Mouse (Mus musculus) heart, embryonic 15.5 days (tissue): ENCODE results near the gene Sned1. TPM values are rescaled to one million over a fixed set of nuclear protein-coding genes. Genes with fewer than 3 reads are reported as not detected.
"Not testable (repeated sequence)": the region's sequence is repeated elsewhere in the genome, so short reads cannot be mapped to it uniquely, and the experiment has no call there.

ENCODE experiments used
- ATAC-seq: fragments of 200-750 bp; cut with Nextera tagmentation; replicated peaks from 2 replicates; pipeline ENCODE4 v1.8.0; 2017; ENCODE audit warnings: low read depth, moderate TSS enrichment; ENCODE audit not compliant: insufficient number of reproducible peaks, insufficient read depth, low FRiP score
- H3K27ac ChIP-seq: fragments of 300-500 bp; sonication (generic); 2 replicates; pipeline ENCODE4 v1.5.1; 2015; ENCODE audit warnings: mild to moderate bottlenecking, inconsistent platforms
- H3K27me3 ChIP-seq: fragments of 300-500 bp; sonication (generic); 2 replicates; pipeline ENCODE4 v1.6.1; 2015; ENCODE audit warnings: inconsistent platforms
- H3K36me3 ChIP-seq: fragments of 300-500 bp; sonication (generic); 2 replicates; pipeline ENCODE4 v1.6.1; 2015; ENCODE audit warnings: mild to moderate bottlenecking, inconsistent platforms
- H3K4me1 ChIP-seq: fragments of 300-500 bp; sonication (generic); replicated peaks from 2 replicates; pipeline ENCODE4 v1.6.1; 2015; ENCODE audit warnings: inconsistent platforms
- H3K4me2 ChIP-seq: fragments of 300-500 bp; sonication (generic); 2 replicates; pipeline ENCODE4 v1.6.1; 2015; ENCODE audit warnings: inconsistent platforms, mild to moderate bottlenecking, moderate library complexity
- H3K4me3 ChIP-seq: fragments of 300-500 bp; sonication (generic); 2 replicates; pipeline ENCODE4 v1.5.1; 2015; ENCODE audit warnings: mild to moderate bottlenecking, inconsistent platforms
- H3K9ac ChIP-seq: fragments of 300-500 bp; sonication (generic); 2 replicates; pipeline ENCODE4 v1.6.1; 2015; ENCODE audit warnings: mild to moderate bottlenecking, inconsistent platforms
- H3K9me3 ChIP-seq: fragments of 300-500 bp; sonication (generic); replicated peaks from 2 replicates; pipeline ENCODE4 v1.6.1; 2016; ENCODE audit warnings: inconsistent platforms
- WGBS: fragments of 180-500 bp; shearing (Covaris S2); methylation state at CpG from one replicate; pipeline ENCODE4 v1.1.7; 2015; ENCODE audit warnings: mixed read lengths; 5-methylcytosine and 5-hydroxymethylcytosine counted together
- polyA plus RNA-seq: library from polyadenylated mRNA; unstranded; fragments of >200 nt; fragmentation: Nextera tagmentation; extraction: Ambion mirVana; gene quantifications from 2 replicates; pipeline ENCODE4 v1.2.1, GENCODE M21; 2015

Gene Sned1
- polyA plus RNA-seq, 1 experiment from 2014 or later = 3.0 TPM

DNA sequence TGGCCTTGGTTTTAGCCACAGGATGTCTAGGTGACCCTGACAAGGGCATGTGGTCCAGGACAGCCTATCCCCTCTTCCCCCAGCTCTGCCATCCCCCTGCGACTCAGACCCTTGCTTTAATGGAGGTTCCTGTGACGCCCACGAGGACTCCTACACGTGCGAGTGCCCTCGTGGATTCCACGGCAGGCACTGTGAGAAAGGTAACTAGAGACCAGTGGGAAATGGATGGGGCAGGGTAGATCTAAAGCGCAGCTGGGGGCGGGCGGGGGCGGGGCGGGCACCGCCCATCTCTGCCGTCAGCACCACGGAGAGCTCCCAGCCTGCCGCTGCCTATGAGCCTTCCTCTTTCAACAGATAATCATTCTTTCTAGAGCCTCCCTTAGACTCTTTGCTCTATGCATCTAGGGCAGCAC lies 36.8 kb downstream of the Sned1 start:
- H3K4me1 ChIP-seq = no peaks in the 10 kb centered on the region
- no peak overlapping the region for H3K9ac ChIP-seq
- H3K36me3 ChIP-seq = no peaks in the 10 kb centered on the region
- H3K27me3 ChIP-seq = peaks cover 3% of the 10 kb centered on the region; the same call in 1 of the 2 replicates
- no peak overlapping the region for H3K27ac ChIP-seq
- no peak overlapping the region for H3K4me3 ChIP-seq
- H3K9me3 ChIP-seq = no peaks in the 10 kb centered on the region
- H3K4me2 ChIP-seq = no peak overlapping the region
- no peak for ATAC-seq
- 4% methylated on average over 16 of the region's 16 CpGs for WGBS

DNA sequence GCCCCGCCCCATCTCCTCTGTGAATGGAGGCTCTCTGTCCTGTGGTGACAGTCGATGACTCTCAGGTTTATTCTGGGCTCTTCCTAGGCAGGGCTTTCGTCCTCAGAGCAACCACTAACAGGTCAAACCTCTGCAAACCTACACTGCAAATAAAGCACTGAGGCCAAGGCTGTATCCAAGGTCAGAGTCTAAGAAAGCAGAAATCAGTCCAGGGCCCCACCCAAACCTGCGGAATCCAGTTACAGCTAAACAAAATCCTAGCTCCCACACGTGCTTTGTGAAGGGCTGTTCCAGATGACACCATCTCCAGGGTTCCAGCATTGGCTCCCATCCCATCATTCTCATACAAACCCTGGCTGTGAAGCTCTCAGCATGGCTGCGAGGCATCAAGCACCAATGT lies 39.9 kb downstream of the Sned1 start:
- H3K27me3 ChIP-seq = peaks cover 3% of the 10 kb centered on the region; the same call in 1 of the 2 replicates
- 74% methylated on average over 6 of the region's 6 CpGs for WGBS
- H3K4me3 ChIP-seq = no peak overlapping the region
- no peak overlapping the region for H3K4me2 ChIP-seq
- H3K36me3 ChIP-seq = no peaks in the 10 kb centered on the region
- no peak for ATAC-seq
- H3K4me1 ChIP-seq = no peaks in the 10 kb centered on the region
- no peak overlapping the region for H3K9ac ChIP-seq
- no peaks in the 10 kb centered on the region for H3K9me3 ChIP-seq
- no peak overlapping the region for H3K27ac ChIP-seq

DNA sequence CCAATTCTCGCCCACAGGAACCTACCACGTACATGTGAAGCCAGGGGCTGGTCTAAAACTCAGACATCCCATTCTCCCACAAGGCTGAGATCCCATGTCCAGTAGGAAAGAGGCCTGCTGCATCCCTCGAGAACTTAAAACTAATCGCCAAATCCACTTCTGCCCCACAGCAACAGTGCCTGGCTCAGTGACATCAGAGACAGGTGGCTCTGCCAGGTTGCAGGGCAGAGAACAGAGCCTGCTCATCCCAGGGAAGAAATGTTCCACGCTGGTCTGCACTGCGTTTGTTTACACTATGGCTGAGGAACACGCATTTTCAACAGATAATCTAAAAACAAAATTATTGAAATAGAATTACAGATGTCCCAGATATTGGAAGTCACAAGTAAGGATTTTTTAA lies 41.4 kb downstream of the Sned1 start:
- Histone ChIP-seq H3K4me1 (no peaks in the 10 kb centered on the region), H3K4me2 (no peak overlapping the region), H3K9ac (no peak overlapping the region), H3K36me3 (no peaks in the 10 kb centered on the region), H3K9me3 (no peaks in the 10 kb centered on the region), H3K27ac (no peak overlapping the region), H3K4me3 (no peak overlapping the region), H3K27me3 (peaks cover 3% of the 10 kb centered on the region; the same call in 1 of the 2 replicates)
- ATAC-seq = no peak
- 74% methylated on average over 7 of the region's 7 CpGs for WGBS

- H3K4me1 ChIP-seq = no peaks in the 10 kb centered on the region
- no peaks in the 10 kb centered on the region for H3K27me3 ChIP-seq
- no peaks in the 10 kb centered on the region for H3K9me3 ChIP-seq
- ATAC-seq = no peak
- WGBS = 45% methylated on average over 3 of the region's 3 CpGs
- no peaks in the 10 kb centered on the region for H3K36me3 ChIP-seq
- H3K4me3 ChIP-seq = no peak overlapping the region
- H3K9ac ChIP-seq = no peak overlapping the region
- H3K4me2 ChIP-seq = no peak overlapping the region
- no peak overlapping the region for H3K27ac ChIP-seq
Measured at GRCm38 (mm10) chr1:93289678-93290214, 54.1 kb downstream of the Sned1 start.

- no peak for ATAC-seq
- Histone ChIP-seq H3K4me2 (no peak overlapping the region), H3K27ac (no peak overlapping the region), H3K9me3 (no peaks in the 10 kb centered on the region), H3K4me3 (no peak overlapping the region), H3K27me3 (no peaks in the 10 kb centered on the region), H3K9ac (no peak overlapping the region), H3K4me1 (no peaks in the 10 kb centered on the region), H3K36me3 (peaks cover under 1% of the 10 kb centered on the region; the same call in 1 of the 2 replicates)
- 72% methylated on average over 4 of the region's 4 CpGs for WGBS
Measured at GRCm38 (mm10) chr1:93290956-93291355, 55.3 kb downstream of the Sned1 start.

GRCm38 (mm10) chr1:93291591-93291990 lies 56.0 kb downstream of the Sned1 start:
- 85% methylated on average over 1 of the region's 1 CpGs for WGBS
- Histone ChIP-seq H3K4me3 (no peak overlapping the region), H3K9ac (no peak overlapping the region), H3K36me3 (peaks cover 7% of the 10 kb centered on the region; the same call in 1 of the 2 replicates), H3K4me2 (no peak overlapping the region), H3K9me3 (no peaks in the 10 kb centered on the region), H3K27ac (no peak overlapping the region), H3K27me3 (no peaks in the 10 kb centered on the region), H3K4me1 (no peaks in the 10 kb centered on the region)
- no peak for ATAC-seq

DNA sequence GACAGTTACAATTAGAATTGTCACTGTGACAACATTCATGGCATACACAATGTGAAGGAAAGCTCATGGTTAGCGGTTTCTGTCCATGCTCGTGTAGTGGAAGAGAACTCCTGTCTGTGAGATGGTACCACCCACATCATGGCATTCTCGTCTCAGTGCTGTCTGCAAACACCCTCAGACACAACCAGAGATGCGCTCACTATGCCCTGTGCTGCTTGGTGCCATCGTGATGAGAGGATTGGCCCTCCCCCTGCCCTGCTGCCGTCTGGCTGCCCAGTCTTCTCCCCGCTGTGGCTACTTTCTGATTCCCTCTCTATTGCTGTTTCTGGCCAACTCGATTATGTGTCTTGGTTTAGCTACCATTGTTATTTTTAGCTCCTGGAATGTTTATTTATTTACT lies 56.4 kb downstream of the Sned1 start:
- no peak overlapping the region for H3K4me2 ChIP-seq
- no peaks in the 10 kb centered on the region for H3K9me3 ChIP-seq
- H3K27me3 ChIP-seq = no peaks in the 10 kb centered on the region
- no peak overlapping the region for H3K4me3 ChIP-seq
- H3K27ac ChIP-seq = no peak overlapping the region
- 77% methylated on average over 8 of the region's 8 CpGs for WGBS
- no peak for ATAC-seq
- H3K9ac ChIP-seq = no peak overlapping the region
- H3K36me3 ChIP-seq = peaks cover 10% of the 10 kb centered on the region; the same call in 1 of the 2 replicates
- no peaks in the 10 kb centered on the region for H3K4me1 ChIP-seq

DNA sequence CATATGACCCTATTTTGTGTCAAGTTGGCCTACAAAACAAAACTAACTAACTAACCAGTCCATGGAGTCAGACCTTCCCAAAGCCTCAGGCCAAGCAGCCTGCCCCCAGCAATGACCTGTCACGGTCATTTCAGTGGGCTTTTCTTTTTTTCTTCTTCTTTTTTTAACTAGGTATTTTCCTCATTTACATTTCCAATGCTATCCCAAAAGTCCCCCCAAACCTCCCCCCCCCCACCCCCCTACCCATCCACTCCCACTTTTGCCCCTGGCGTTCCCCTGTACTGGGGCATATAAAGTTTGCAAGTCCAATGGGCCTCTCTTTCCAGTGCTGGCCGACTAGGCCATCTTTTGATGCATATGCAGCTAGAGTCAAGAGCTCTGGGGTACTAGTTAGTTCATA lies 58.9 kb downstream of the Sned1 start:
- H3K27me3 ChIP-seq, H3K4me1 ChIP-seq, H3K9ac ChIP-seq, H3K9me3 ChIP-seq, H3K4me2 ChIP-seq, H3K4me3 ChIP-seq, H3K27ac ChIP-seq, ATAC-seq: not testable (repeated sequence)
- WGBS = 89% methylated on average over 3 of the region's 3 CpGs
- H3K36me3 ChIP-seq = peaks cover 22% of the 10 kb centered on the region; the same call in 1 of the 2 replicates

- WGBS = 92% methylated on average over 4 of the region's 4 CpGs
- Histone ChIP-seq H3K27me3 (no peaks in the 10 kb centered on the region), H3K4me3 (no peak overlapping the region), H3K27ac (no peak overlapping the region), H3K36me3 (peaks cover 50% of the 10 kb centered on the region), H3K4me2 (no peak overlapping the region), H3K9me3 (no peaks in the 10 kb centered on the region), H3K4me1 (peaks cover 3% of the 10 kb centered on the region), H3K9ac (no peak overlapping the region)
- ATAC-seq = no peak
Measured at GRCm38 (mm10) chr1:93299791-93300190, 64.2 kb downstream of the Sned1 start.

DNA sequence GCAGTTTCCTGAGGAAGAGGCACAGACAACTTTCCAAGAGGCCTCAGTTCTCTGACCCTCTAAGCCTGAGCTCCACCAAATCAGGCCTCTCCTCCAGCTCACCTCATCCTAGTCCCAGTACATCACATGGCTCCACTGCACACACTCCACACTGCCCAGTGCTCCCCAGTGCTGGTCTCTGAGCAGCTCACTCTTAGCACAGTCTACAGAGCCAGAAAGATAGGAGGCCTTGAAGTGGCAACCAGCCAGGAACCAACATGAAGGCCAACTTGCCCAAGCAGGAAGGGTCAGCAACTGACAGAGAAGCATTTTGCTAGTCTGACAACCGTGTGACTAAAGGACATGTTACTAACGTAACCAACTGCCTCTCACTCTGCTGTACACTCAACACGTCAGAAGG lies 64.9 kb downstream of the Sned1 start:
- peaks cover 50% of the 10 kb centered on the region for H3K36me3 ChIP-seq
- no peak overlapping the region for H3K4me2 ChIP-seq
- 63% methylated on average over 3 of the region's 3 CpGs for WGBS
- H3K4me1 ChIP-seq = peaks cover 7% of the 10 kb centered on the region
- peak; percentile 45; the same call in 1 of the 2 replicates for ATAC-seq
- no peaks in the 10 kb centered on the region for H3K9me3 ChIP-seq
- H3K27ac ChIP-seq = no peak overlapping the region
- H3K4me3 ChIP-seq = no peak overlapping the region
- H3K9ac ChIP-seq = no peak overlapping the region
- no peaks in the 10 kb centered on the region for H3K27me3 ChIP-seq

DNA sequence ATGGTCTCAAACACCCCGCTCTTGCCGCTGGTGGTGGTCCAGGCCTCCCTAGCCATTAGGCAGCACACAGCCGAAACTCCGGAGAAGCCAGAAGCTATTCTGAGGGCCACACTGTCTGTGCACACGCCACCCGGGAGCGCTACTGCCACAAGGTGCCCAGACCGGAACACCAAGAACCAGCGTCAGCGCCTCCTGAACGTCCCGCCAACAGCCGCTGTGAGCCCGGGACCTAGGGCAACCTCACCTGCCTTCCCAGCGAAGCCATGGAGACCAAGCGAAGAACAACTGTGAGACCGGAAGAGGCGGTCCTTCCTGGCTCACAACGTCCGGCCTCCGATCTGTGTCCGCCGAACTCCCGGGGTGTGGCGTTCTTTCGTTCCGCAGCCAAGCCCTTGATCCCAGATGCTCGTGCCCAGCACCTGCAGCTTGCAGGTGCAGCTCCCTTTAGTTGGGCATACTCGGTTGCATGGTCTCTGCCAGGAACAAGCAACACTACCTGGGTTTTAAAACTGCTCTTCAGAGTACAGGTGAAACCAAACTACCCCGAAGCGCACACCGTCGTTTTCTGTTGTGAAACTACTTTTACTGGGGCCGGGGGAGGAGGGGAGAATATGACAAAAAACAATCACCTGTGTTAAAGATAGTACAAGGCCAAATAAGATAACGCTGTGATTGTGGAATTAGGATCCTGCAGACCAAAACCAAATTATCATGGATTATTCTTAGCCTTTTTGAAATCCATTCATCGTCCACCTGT lies 70.1 kb downstream of the Sned1 start, which contains the start of gene Mterf4:
Mterf4 (minus strand) TSS at position 335 of the 757 bp plus-strand sequence.
- Histone ChIP-seq H3K4me3 (peak within 1 kb of the TSS; percentile 78), H3K4me2 (peak within 1 kb of the TSS; percentile 75), H3K9me3 (no peaks in the 10 kb centered on the region), H3K27me3 (no peaks in the 10 kb centered on the region), H3K36me3 (peaks cover 29% of the 10 kb centered on the region), H3K4me1 (peaks cover 7% of the 10 kb centered on the region), H3K9ac (peak within 1 kb of the TSS; percentile 77), H3K27ac (no peak within 1 kb of the TSS)
- ATAC-seq = peak; percentile 84
- WGBS = 7% methylated on average over 36 of the region's 36 CpGs

- Histone ChIP-seq H3K27ac (no peak overlapping the region), H3K4me2 (no peak overlapping the region), H3K36me3 (peaks cover 39% of the 10 kb centered on the region; the same call in 1 of the 2 replicates), H3K4me3 (no peak overlapping the region), H3K9ac (no peak overlapping the region), H3K9me3 (no peaks in the 10 kb centered on the region), H3K4me1 (no peaks in the 10 kb centered on the region), H3K27me3 (no peaks in the 10 kb centered on the region)
- WGBS = 87% methylated on average over 6 of the region's 6 CpGs
- ATAC-seq = no peak
Measured at GRCm38 (mm10) chr1:93323973-93324372, 88.3 kb downstream of the Sned1 start.
